Mouse (Mus musculus): ENCODE measurements around the gene Serpina1b. TPM values are rescaled to one million over a fixed set of nuclear protein-coding genes. Genes with fewer than 3 reads are reported as not detected.

Serpina1b gene
- polyA plus RNA-seq, 1 experiment from 2014 or later = 0.50 TPM

GRCm38 (mm10) chr12:103710405-103710804 is 119.8 kb downstream of the Serpina1b start:
- WGBS = 81% methylated on average over 1 of the region's 1 CpGs

GRCm38 (mm10) chr12:103706113-103706512 is 124.1 kb downstream of the Serpina1b start:
- WGBS = 92% methylated on average over 4 of the region's 4 CpGs
- Histone ChIP-seq H3K9me3 (ENCODE audit: control insufficient read depth, low read length) (no peaks in the 10 kb centered on the region), H3K36me3 (ENCODE audit: control insufficient read depth, insufficient read depth, low read length) (no peaks in the 10 kb centered on the region), H3K27ac (ENCODE audit: low read depth, low read length) (no peak overlapping the region), H3K9ac (replicated peaks; ENCODE audit: low read depth, low read length) (no peak overlapping the region), H3K27me3 (ENCODE audit: control insufficient read depth, insufficient read depth, low read length) (no peaks in the 10 kb centered on the region), H3K4me1 (ENCODE audit: control insufficient read depth, insufficient read depth, low read length) (no peaks in the 10 kb centered on the region), H3K4me2 (ENCODE audit: low read depth, low read length) (no peak overlapping the region), H3K4me3 (ENCODE audit: low read depth, low read length) (no peak overlapping the region)
- no peak for ATAC-seq (ENCODE audit: low read depth)

More at GRCm38 (mm10) chr12:103710405-103710804, 119.8 kb downstream of the Serpina1b start:
- Histone ChIP-seq H3K27me3 (ENCODE audit: control insufficient read depth, insufficient read depth, low read length) (no peaks in the 10 kb centered on the region), H3K27ac (ENCODE audit: low read depth, low read length) (no peak overlapping the region), H3K4me2 (ENCODE audit: low read depth, low read length) (no peak overlapping the region), H3K36me3 (ENCODE audit: control insufficient read depth, insufficient read depth, low read length) (no peaks in the 10 kb centered on the region), H3K4me3 (ENCODE audit: low read depth, low read length) (no peak overlapping the region), H3K9me3 (ENCODE audit: control insufficient read depth, low read length) (no peaks in the 10 kb centered on the region), H3K4me1 (ENCODE audit: control insufficient read depth, insufficient read depth, low read length) (no peaks in the 10 kb centered on the region), H3K9ac (replicated peaks; ENCODE audit: low read depth, low read length) (no peak overlapping the region)
- no peak for ATAC-seq (ENCODE audit: low read depth)

GRCm38 (mm10) chr12:103705547-103705946 is 124.6 kb downstream of the Serpina1b start:
- no peak overlapping the region for H3K27ac ChIP-seq (ENCODE audit: low read depth, low read length)
- H3K27me3 ChIP-seq (ENCODE audit: control insufficient read depth, insufficient read depth, low read length) = no peaks in the 10 kb centered on the region
- H3K4me3 ChIP-seq (ENCODE audit: low read depth, low read length) = no peak overlapping the region
- H3K9ac ChIP-seq (replicated peaks; ENCODE audit: low read depth, low read length) = no peak overlapping the region
- H3K36me3 ChIP-seq (ENCODE audit: control insufficient read depth, insufficient read depth, low read length) = no peaks in the 10 kb centered on the region
- WGBS = 79% methylated on average over 2 of the region's 2 CpGs
- no peak overlapping the region for H3K4me2 ChIP-seq (ENCODE audit: low read depth, low read length)
- no peak for ATAC-seq (ENCODE audit: low read depth)
- H3K9me3 ChIP-seq (ENCODE audit: control insufficient read depth, low read length) = no peaks in the 10 kb centered on the region
- no peaks in the 10 kb centered on the region for H3K4me1 ChIP-seq (ENCODE audit: control insufficient read depth, insufficient read depth, low read length)

- Histone ChIP-seq H3K4me2 (ENCODE audit: low read depth, low read length) (no peak overlapping the region), H3K9me3 (ENCODE audit: control insufficient read depth, low read length) (no peaks in the 10 kb centered on the region), H3K9ac (replicated peaks; ENCODE audit: low read depth, low read length) (no peak overlapping the region), H3K36me3 (ENCODE audit: control insufficient read depth, insufficient read depth, low read length) (no peaks in the 10 kb centered on the region), H3K4me1 (ENCODE audit: control insufficient read depth, insufficient read depth, low read length) (no peaks in the 10 kb centered on the region), H3K4me3 (ENCODE audit: low read depth, low read length) (no peak overlapping the region), H3K27me3 (ENCODE audit: control insufficient read depth, insufficient read depth, low read length) (no peaks in the 10 kb centered on the region), H3K27ac (ENCODE audit: low read depth, low read length) (no peak overlapping the region)
- WGBS = 88% methylated on average over 4 of the region's 4 CpGs
- no peak for ATAC-seq (ENCODE audit: low read depth)
Observed at GRCm38 (mm10) chr12:103700144-103700750, 129.9 kb downstream of the Serpina1b start.

- WGBS = 87% methylated on average over 8 of the region's 8 CpGs
- ATAC-seq (ENCODE audit: low read depth) = no peak
- no peaks in the 10 kb centered on the region for H3K27me3 ChIP-seq (ENCODE audit: control insufficient read depth, insufficient read depth, low read length)
- H3K4me3 ChIP-seq (ENCODE audit: low read depth, low read length) = no peak within 1 kb of the TSS
- no peaks in the 10 kb centered on the region for H3K36me3 ChIP-seq (ENCODE audit: control insufficient read depth, insufficient read depth, low read length)
- H3K9me3 ChIP-seq (ENCODE audit: control insufficient read depth, low read length) = no peaks in the 10 kb centered on the region
- no peak within 1 kb of the TSS for H3K9ac ChIP-seq (replicated peaks; ENCODE audit: low read depth, low read length)
- no peak within 1 kb of the TSS for H3K4me2 ChIP-seq (ENCODE audit: low read depth, low read length)
- no peak within 1 kb of the TSS for H3K27ac ChIP-seq (ENCODE audit: low read depth, low read length)
- no peaks in the 10 kb centered on the region for H3K4me1 ChIP-seq (ENCODE audit: control insufficient read depth, insufficient read depth, low read length)
Observed at GRCm38 (mm10) chr12:103695429-103695828, 134.7 kb downstream of the Serpina1b start, which contains the start of gene Serpina1f. Serpina1f (minus strand) TSS chr12:103695529.

GRCm38 (mm10) chr12:103688221-103688814 is 141.9 kb downstream of the Serpina1b start:
- Histone ChIP-seq H3K9ac (replicated peaks; ENCODE audit: low read depth, low read length) (no peak overlapping the region), H3K9me3 (ENCODE audit: control insufficient read depth, low read length) (no peaks in the 10 kb centered on the region), H3K4me1 (ENCODE audit: control insufficient read depth, insufficient read depth, low read length) (no peaks in the 10 kb centered on the region), H3K36me3 (ENCODE audit: control insufficient read depth, insufficient read depth, low read length) (no peaks in the 10 kb centered on the region), H3K4me2 (ENCODE audit: low read depth, low read length) (no peak overlapping the region), H3K4me3 (ENCODE audit: low read depth, low read length) (no peak overlapping the region), H3K27me3 (ENCODE audit: control insufficient read depth, insufficient read depth, low read length) (no peaks in the 10 kb centered on the region), H3K27ac (ENCODE audit: low read depth, low read length) (no peak overlapping the region)
- 23% methylated on average over 3 of the region's 3 CpGs for WGBS
- no peak for ATAC-seq (ENCODE audit: low read depth)

GRCm38 (mm10) chr12:103687021-103687420 is 143.2 kb downstream of the Serpina1b start:
- H3K27me3 ChIP-seq (ENCODE audit: control insufficient read depth, insufficient read depth, low read length) = no peaks in the 10 kb centered on the region
- H3K36me3 ChIP-seq (ENCODE audit: control insufficient read depth, insufficient read depth, low read length) = no peaks in the 10 kb centered on the region
- H3K9me3 ChIP-seq (ENCODE audit: control insufficient read depth, low read length) = no peaks in the 10 kb centered on the region
- H3K27ac ChIP-seq (ENCODE audit: low read depth, low read length) = no peak overlapping the region
- ATAC-seq (ENCODE audit: low read depth) = no peak
- 58% methylated on average over 7 of the region's 7 CpGs for WGBS
- H3K4me2 ChIP-seq (ENCODE audit: low read depth, low read length) = no peak overlapping the region
- H3K9ac ChIP-seq (replicated peaks; ENCODE audit: low read depth, low read length) = no peak overlapping the region
- H3K4me1 ChIP-seq (ENCODE audit: control insufficient read depth, insufficient read depth, low read length) = no peaks in the 10 kb centered on the region
- no peak overlapping the region for H3K4me3 ChIP-seq (ENCODE audit: low read depth, low read length)

GRCm38 (mm10) chr12:103686050-103686449 is 144.1 kb downstream of the Serpina1b start:
- H3K4me3 ChIP-seq (ENCODE audit: low read depth, low read length) = no peak overlapping the region
- H3K4me1 ChIP-seq (ENCODE audit: control insufficient read depth, insufficient read depth, low read length) = no peaks in the 10 kb centered on the region
- WGBS = 81% methylated on average over 3 of the region's 3 CpGs
- H3K36me3 ChIP-seq (ENCODE audit: control insufficient read depth, insufficient read depth, low read length) = no peaks in the 10 kb centered on the region
- H3K27ac ChIP-seq (ENCODE audit: low read depth, low read length) = no peak overlapping the region
- no peaks in the 10 kb centered on the region for H3K27me3 ChIP-seq (ENCODE audit: control insufficient read depth, insufficient read depth, low read length)
- ATAC-seq (ENCODE audit: low read depth) = no peak
- H3K4me2 ChIP-seq (ENCODE audit: low read depth, low read length) = no peak overlapping the region
- no peaks in the 10 kb centered on the region for H3K9me3 ChIP-seq (ENCODE audit: control insufficient read depth, low read length)
- H3K9ac ChIP-seq (replicated peaks; ENCODE audit: low read depth, low read length) = no peak overlapping the region

GRCm38 (mm10) chr12:103685386-103685785 is 144.8 kb downstream of the Serpina1b start:
- no peak overlapping the region for H3K4me2 ChIP-seq (ENCODE audit: low read depth, low read length)
- no peaks in the 10 kb centered on the region for H3K36me3 ChIP-seq (ENCODE audit: control insufficient read depth, insufficient read depth, low read length)
- no peak overlapping the region for H3K4me3 ChIP-seq (ENCODE audit: low read depth, low read length)
- H3K27me3 ChIP-seq (ENCODE audit: control insufficient read depth, insufficient read depth, low read length) = no peaks in the 10 kb centered on the region
- H3K9ac ChIP-seq (replicated peaks; ENCODE audit: low read depth, low read length) = no peak overlapping the region
- H3K4me1 ChIP-seq (ENCODE audit: control insufficient read depth, insufficient read depth, low read length) = no peaks in the 10 kb centered on the region
- no peak overlapping the region for H3K27ac ChIP-seq (ENCODE audit: low read depth, low read length)
- H3K9me3 ChIP-seq (ENCODE audit: control insufficient read depth, low read length) = no peaks in the 10 kb centered on the region
- no peak for ATAC-seq (ENCODE audit: low read depth)
- WGBS = 88% methylated on average over 3 of the region's 3 CpGs

All from neural tube, embryonic 14.5 days (tissue).